Mouse (Mus musculus): ENCODE results near the gene Mdm2. TPM values are rescaled to one million over a fixed set of nuclear protein-coding genes. Genes with fewer than 3 reads are reported as not detected.

Gene Mdm2
- total and polyA plus RNA-seq, 2 experiments from 2014 or later = 28.7 to 65.1 TPM

GRCm38 (mm10) chr10:117664926-117665209 lies 45.7 kb downstream of the Mdm2 start:
- ATAC-seq (ENCODE audit: low FRiP score) = no peak
- H3K36me3 ChIP-seq (ENCODE audit: insufficient read depth, low read length) = no peaks in the 10 kb centered on the region
- DNase-seq (ENCODE audit: low spot score) = no peak
- no peak overlapping the region for H3K27ac ChIP-seq (ENCODE audit: low read depth, low read length)
- no peak overlapping the region for H3K4me3 ChIP-seq (ENCODE audit: low read depth, low read length)
- TF ChIP-seq CTCF (IDR thresholded peaks at IDR 0.05) = no peak
- H3K4me1 ChIP-seq (ENCODE audit: insufficient read depth, low read length) = no peaks in the 10 kb centered on the region
- H3K9ac ChIP-seq (replicated peaks; ENCODE audit: low read length, poor library complexity, severe bottlenecking) = no peak overlapping the region
- no peak overlapping the region for H3K4me2 ChIP-seq (ENCODE audit: low read depth, low read length, poor library complexity, severe bottlenecking)
- no peaks in the 10 kb centered on the region for H3K27me3 ChIP-seq (ENCODE audit: insufficient read depth, low read length)
- no peaks in the 10 kb centered on the region for H3K9me3 ChIP-seq (ENCODE audit: low read length)

- ATAC-seq (ENCODE audit: low FRiP score) = no peak
- no peaks in the 10 kb centered on the region for H3K27me3 ChIP-seq (ENCODE audit: insufficient read depth, low read length)
- no peaks in the 10 kb centered on the region for H3K36me3 ChIP-seq (ENCODE audit: insufficient read depth, low read length)
- H3K4me1 ChIP-seq (ENCODE audit: insufficient read depth, low read length) = no peaks in the 10 kb centered on the region
- peak overlapping the region; percentile 18; the same call in 1 of the 2 replicates for H3K4me2 ChIP-seq (ENCODE audit: low read depth, low read length, poor library complexity, severe bottlenecking)
- 60% methylated on average over 14 of the region's 14 CpGs for WGBS
- H3K27ac ChIP-seq (ENCODE audit: low read depth, low read length) = no peak overlapping the region
- DNase-seq (ENCODE audit: low spot score) = no peak
- no peak overlapping the region for H3K9ac ChIP-seq (replicated peaks; ENCODE audit: low read length, poor library complexity, severe bottlenecking)
- no peak for TF ChIP-seq CTCF (IDR thresholded peaks at IDR 0.05)
- H3K4me3 ChIP-seq (ENCODE audit: low read depth, low read length) = no peak overlapping the region
- H3K9me3 ChIP-seq (ENCODE audit: low read length) = no peaks in the 10 kb centered on the region
Observed at GRCm38 (mm10) chr10:117664208-117664925, 46.2 kb downstream of the Mdm2 start.

- ATAC-seq (ENCODE audit: low FRiP score) = no peak
- H3K4me2 ChIP-seq (ENCODE audit: low read depth, low read length, poor library complexity, severe bottlenecking) = peak overlapping the region; percentile 18; the same call in 1 of the 2 replicates
- H3K27me3 ChIP-seq (ENCODE audit: insufficient read depth, low read length) = no peaks in the 10 kb centered on the region
- no peak for TF ChIP-seq CTCF (IDR thresholded peaks at IDR 0.05)
- H3K4me3 ChIP-seq (ENCODE audit: low read depth, low read length) = no peak overlapping the region
- WGBS = 19% methylated on average over 9 of the region's 9 CpGs
- no peak overlapping the region for H3K9ac ChIP-seq (replicated peaks; ENCODE audit: low read length, poor library complexity, severe bottlenecking)
- H3K4me1 ChIP-seq (ENCODE audit: insufficient read depth, low read length) = no peaks in the 10 kb centered on the region
- no peak for DNase-seq (ENCODE audit: low spot score)
- no peaks in the 10 kb centered on the region for H3K9me3 ChIP-seq (ENCODE audit: low read length)
- H3K36me3 ChIP-seq (ENCODE audit: insufficient read depth, low read length) = no peaks in the 10 kb centered on the region
- no peak overlapping the region for H3K27ac ChIP-seq (ENCODE audit: low read depth, low read length)
Observed at GRCm38 (mm10) chr10:117663865-117664200, 46.7 kb downstream of the Mdm2 start.

- H3K4me2 ChIP-seq (ENCODE audit: low read depth, low read length, poor library complexity, severe bottlenecking) = no peak overlapping the region; the same call in 1 of the 2 replicates
Observed at GRCm38 (mm10) chr10:117663056-117663864, 47.3 kb downstream of the Mdm2 start.

GRCm38 (mm10) chr10:117662316-117663055 lies 48.1 kb downstream of the Mdm2 start:
- no peaks in the 10 kb centered on the region for H3K9me3 ChIP-seq (ENCODE audit: low read length)
- DNase-seq (ENCODE audit: low spot score) (no peak), ATAC-seq (ENCODE audit: low FRiP score) (no peak)
- no peak overlapping the region for H3K27ac ChIP-seq (ENCODE audit: low read depth, low read length)
- TF ChIP-seq CTCF (IDR thresholded peaks at IDR 0.05) = no peak
- H3K9ac ChIP-seq (replicated peaks; ENCODE audit: low read length, poor library complexity, severe bottlenecking) = no peak overlapping the region
- WGBS = 82% methylated on average over 15 of the region's 15 CpGs
- H3K27me3 ChIP-seq (ENCODE audit: insufficient read depth, low read length) = no peaks in the 10 kb centered on the region
- H3K36me3 ChIP-seq (ENCODE audit: insufficient read depth, low read length) = no peaks in the 10 kb centered on the region
- H3K4me2 ChIP-seq (ENCODE audit: low read depth, low read length, poor library complexity, severe bottlenecking) = no peak overlapping the region
- no peak overlapping the region for H3K4me3 ChIP-seq (ENCODE audit: low read depth, low read length)
- no peaks in the 10 kb centered on the region for H3K4me1 ChIP-seq (ENCODE audit: insufficient read depth, low read length)

More at GRCm38 (mm10) chr10:117663056-117663864, 47.3 kb downstream of the Mdm2 start:
- DNase-seq (ENCODE audit: low spot score) (no peak), ATAC-seq (ENCODE audit: low FRiP score) (no peak)
- Histone ChIP-seq H3K9me3 (ENCODE audit: low read length) (no peaks in the 10 kb centered on the region), H3K4me3 (ENCODE audit: low read depth, low read length) (no peak overlapping the region), H3K36me3 (ENCODE audit: insufficient read depth, low read length) (no peaks in the 10 kb centered on the region), H3K27me3 (ENCODE audit: insufficient read depth, low read length) (no peaks in the 10 kb centered on the region), H3K27ac (ENCODE audit: low read depth, low read length) (no peak overlapping the region), H3K4me1 (ENCODE audit: insufficient read depth, low read length) (no peaks in the 10 kb centered on the region), H3K9ac (replicated peaks; ENCODE audit: low read length, poor library complexity, severe bottlenecking) (no peak overlapping the region)
- TF ChIP-seq CTCF (IDR thresholded peaks at IDR 0.05) = no peak
- 82% methylated on average over 14 of the region's 14 CpGs for WGBS

- H3K9me3 ChIP-seq (ENCODE audit: low read length) = no peaks in the 10 kb centered on the region
- DNase-seq (ENCODE audit: low spot score) (no peak), ATAC-seq (ENCODE audit: low FRiP score) (no peak)
- no peaks in the 10 kb centered on the region for H3K36me3 ChIP-seq (ENCODE audit: insufficient read depth, low read length)
- 60% methylated on average over 11 of the region's 11 CpGs for WGBS
- no peak overlapping the region for H3K4me2 ChIP-seq (ENCODE audit: low read depth, low read length, poor library complexity, severe bottlenecking)
- no peak overlapping the region for H3K4me3 ChIP-seq (ENCODE audit: low read depth, low read length)
- H3K27ac ChIP-seq (ENCODE audit: low read depth, low read length) = no peak overlapping the region
- H3K27me3 ChIP-seq (ENCODE audit: insufficient read depth, low read length) = no peaks in the 10 kb centered on the region
- TF ChIP-seq CTCF (IDR thresholded peaks at IDR 0.05) = no peak
- H3K4me1 ChIP-seq (ENCODE audit: insufficient read depth, low read length) = no peaks in the 10 kb centered on the region
- no peak overlapping the region for H3K9ac ChIP-seq (replicated peaks; ENCODE audit: low read length, poor library complexity, severe bottlenecking)
Observed at GRCm38 (mm10) chr10:117659819-117660218, 50.7 kb downstream of the Mdm2 start.

Data from midbrain, postnatal 0 days (tissue).